Mouse (Mus musculus) olfactory bulb, adult 2 months (tissue): ENCODE data around the gene Mvd.

Source experiments
- CTCF ChIP-seq: fragments of 200-500 bp; IDR thresholded peaks from 2 replicates; pipeline ENCODE4 v1.5.1; 2012; ENCODE audit warnings: low read depth, mild to moderate bottlenecking, low read length, moderate library complexity; ENCODE audit not compliant: insufficient read depth
- POLR2A ChIP-seq: fragments of 200-500 bp; IDR thresholded peaks from 2 replicates; pipeline ENCODE4 v1.6.1; 2012; ENCODE audit warnings: mild to moderate bottlenecking, low read depth, low read length, moderate library complexity; ENCODE audit not compliant: insufficient read depth

GRCm38 (mm10) chr8:122441326-122441725 is 1.9 kb downstream of the Mvd start:
- TF ChIP-seq POLR2A (no peak), CTCF (no peak)
